8 mouse cellular contexts compared by ENCODE assay signal in genomic region chr4:152126026-152126920, GRCm38 (mm10). TPM values are rescaled to one million over a fixed set of nuclear protein-coding genes. Genes with fewer than 3 reads are reported as not detected.
A peak's percentile ranks its signal among the peaks of the same experiment; 100 is the strongest.
DNase-seq lines count a peak whose midpoint lies in the region; ATAC-seq and TF ChIP-seq lines count a peak whose summit lies in the region.

No protein-coding gene starts in this region.

- no peaks in the 10 kb centered on the region for H3K9me3 ChIP-seq in ES-E14 (ENCODE audit: control insufficient read depth, insufficient read depth, low read depth, low read length)
- H3K9me3 ChIP-seq in heart, embryonic 14.5 days (ENCODE audit: control insufficient read depth, low read length), result no peaks in the 10 kb centered on the region
- H3K9me3 ChIP-seq in liver, embryonic 13.5 days (replicated peaks), result no peaks in the 10 kb centered on the region
- no peaks in the 10 kb centered on the region for H3K9me3 ChIP-seq in stomach, postnatal 0 days (ENCODE audit: control insufficient read depth, low read length)

- H3K27ac ChIP-seq in ES-E14 (ENCODE audit: insufficient read depth, low read depth, low read length, poor library complexity, severe bottlenecking), result no peak overlapping the region
- H3K27ac ChIP-seq in heart, embryonic 14.5 days (replicated peaks in 1 of 2; ENCODE audit: control insufficient read depth in 1 of 2, insufficient read depth in 1 of 2, low read depth in 2 of 2, low read length in 2 of 2), result no peak overlapping the region
- no peak overlapping the region for H3K27ac ChIP-seq in liver, embryonic 13.5 days
- H3K27ac ChIP-seq in stomach, postnatal 0 days (replicated peaks), result no peak overlapping the region

- WGBS in heart, embryonic 14.5 days, result 5% methylated on average over 65 of the region's 65 CpGs
- 10% methylated on average over 65 of the region's 65 CpGs for WGBS in liver, embryonic 13.5 days (ENCODE audit: insufficient replicate concordance)
- 31% methylated on average over 65 of the region's 65 CpGs for WGBS in stomach, postnatal 0 days

- peaks cover 98% of the 10 kb centered on the region for H3K27me3 ChIP-seq in heart, embryonic 14.5 days (ENCODE audit: control insufficient read depth, insufficient read depth, low read length)
- peaks cover 100% of the 10 kb centered on the region for H3K27me3 ChIP-seq in liver, embryonic 13.5 days
- H3K27me3 ChIP-seq in stomach, postnatal 0 days (ENCODE audit: control insufficient read depth, insufficient read depth, low read length), result peaks cover 5% of the 10 kb centered on the region

- H3K36me3 ChIP-seq in ES-E14 (ENCODE audit: control insufficient read depth, insufficient read depth, low read length, poor library complexity, severe bottlenecking), result no peaks in the 10 kb centered on the region
- H3K36me3 ChIP-seq in heart, embryonic 14.5 days (ENCODE audit: control insufficient read depth, insufficient read depth, low read length), result no peaks in the 10 kb centered on the region
- no peaks in the 10 kb centered on the region for H3K36me3 ChIP-seq in liver, embryonic 13.5 days
- no peaks in the 10 kb centered on the region for H3K36me3 ChIP-seq in stomach, postnatal 0 days (ENCODE audit: control insufficient read depth, insufficient read depth, low read length)

- TF ChIP-seq EP300 in stomach, postnatal 0 days (optimal IDR thresholded peaks at IDR 0.05), result no peak

- H3K4me3 ChIP-seq in ES-E14 (ENCODE audit: insufficient read depth in 1 of 2, low read depth in 1 of 2, low read length in 2 of 2, poor library complexity in 1 of 2, severe bottlenecking in 1 of 2), result peak overlapping the region; percentile 22 to 51; a peak in 3 of 4 replicates
- peak overlapping the region; percentile 25 to 26 for H3K4me3 ChIP-seq in heart, embryonic 14.5 days (ENCODE audit: control insufficient read depth in 1 of 2, insufficient read depth in 1 of 2, low read depth in 1 of 2, low read length in 2 of 2)
- peak overlapping the region; percentile 19 for H3K4me3 ChIP-seq in liver, embryonic 13.5 days (replicated peaks)
- H3K4me3 ChIP-seq in stomach, postnatal 0 days (ENCODE audit: low read depth, low read length), result peak overlapping the region; percentile 17

- peak overlapping the region; percentile 63 for H3K4me2 ChIP-seq in heart, embryonic 14.5 days (ENCODE audit: low read length)
- H3K4me2 ChIP-seq in liver, embryonic 13.5 days, result peak overlapping the region; percentile 30
- H3K4me2 ChIP-seq in stomach, postnatal 0 days (replicated peaks; ENCODE audit: low read depth), result peak overlapping the region; percentile 26; the same call in 1 of the 2 replicates

- peak; percentile 6; the same call in 1 of the 2 replicates for TF ChIP-seq CTCF in stomach, postnatal 0 days (IDR thresholded peaks at IDR 0.05; ENCODE audit: low read depth)

- 0 out of 2 replicates have a peak overlapping the region, but pooled peaks have one; percentile 4 for H3K9ac ChIP-seq in ES-E14 (ENCODE audit: insufficient read depth, low read depth, low read length, poor library complexity, severe bottlenecking)
- no peak overlapping the region; the same call in 1 of the 2 replicates for H3K9ac ChIP-seq in heart, embryonic 14.5 days (ENCODE audit: low read length)
- H3K9ac ChIP-seq in liver, embryonic 13.5 days, result no peak overlapping the region
- no peak overlapping the region for H3K9ac ChIP-seq in stomach, postnatal 0 days (ENCODE audit: low read length)

- in situ Hi-C loops in ES-E14 (cut with MboI; ENCODE audit: low sequenced_read_pairs in 2 of 2, unreplicated experiment in 2 of 2), result no loop called here

- peaks cover 0 to 14% of the 10 kb centered on the region in 2 experiments; a peak in 2 of 4 replicates for H3K4me1 ChIP-seq in ES-E14 (ENCODE audit: control insufficient read depth in 2 of 2, insufficient read depth in 2 of 2, low read length in 2 of 2, poor library complexity in 1 of 2)
- H3K4me1 ChIP-seq in heart, embryonic 14.5 days (ENCODE audit: control insufficient read depth in 2 of 2, insufficient read depth in 2 of 2, low read length in 2 of 2), result peaks cover 12 to 32% of the 10 kb centered on the region in 2 experiments; a peak in 3 of 4 replicates
- peaks cover 30% of the 10 kb centered on the region for H3K4me1 ChIP-seq in liver, embryonic 13.5 days (replicated peaks)
- no peaks in the 10 kb centered on the region; the same call in 1 of the 2 replicates for H3K4me1 ChIP-seq in stomach, postnatal 0 days (replicated peaks; ENCODE audit: control insufficient read depth, insufficient read depth)

- peak; percentile 47 for DNase-seq in CD4-positive, CD25-positive, alpha-beta regulatory T cell, adult 2 months (ENCODE audit: low read depth, low spot score)
- no peak for DNase-seq in ES-E14 (ENCODE audit: low read depth, low spot score)
- DNase-seq in liver, embryonic 13.5 days, result no peak
- DNase-seq in stomach, postnatal 0 days (ENCODE audit: low spot score), result no peak
- DNase-seq in adrenal gland, postnatal 10 days, result no peak
- DNase-seq in layer of hippocampus, postnatal 25 days (ENCODE audit: extremely low spot score in 1 of 2, low spot score in 1 of 2), result no peak

- no peak for ATAC-seq in CD4-positive, CD25-positive, alpha-beta regulatory T cell, adult 4 months
- no peak for ATAC-seq in heart, embryonic 14.5 days (ENCODE audit: insufficient number of reproducible peaks, insufficient read depth, low FRiP score, low read depth)
- ATAC-seq in liver, embryonic 13.5 days (ENCODE audit: low read depth), result no peak
- ATAC-seq in stomach, postnatal 0 days (ENCODE audit: low FRiP score, low TSS enrichment), result no peak

TF ChIP-seq in ES-E14, 5 proteins besides CTCF, POLR2A, EP300 and RAD21:
- no peak for TF ChIP-seq CHD2 (IDR thresholded peaks at IDR 0.05; ENCODE audit: low read depth, low read length)
- no peak for TF ChIP-seq MAFK (IDR thresholded peaks at IDR 0.05; ENCODE audit: insufficient read depth, low read depth, low read length)
- TF ChIP-seq HCFC1 (IDR thresholded peaks at IDR 0.05; ENCODE audit: borderline replicate concordance, insufficient read depth, low read length), result no peak
- TF ChIP-seq ZNF384 (IDR thresholded peaks at IDR 0.05; ENCODE audit: low read depth, low read length), result no peak
- TF ChIP-seq ZC3H11A (IDR thresholded peaks at IDR 0.05; ENCODE audit: borderline replicate concordance, low read depth, low read length), result no peak

RNA-seq across cellular contexts. Expression of gene Tnfrsf25, which starts 10.5 kb away (rescaled TPM):
- polyA plus RNA-seq in CD4-positive, CD25-positive, alpha-beta regulatory T cell, adult 4 months (2017; shearing (Covaris generic)), result 100 to 1,000 TPM; 125 to 170 TPM
- 3.8 and 5.7 TPM in 2 replicates for total RNA-seq in ES-E14 (2012; rRNA removed)
- 0.34 and 0.43 TPM in 2 replicates for polyA plus RNA-seq in heart, embryonic 14.5 days (2014; fragmentation: Nextera tagmentation; extraction: Ambion mirVana)
- polyA plus RNA-seq in liver, embryonic 13.5 days (2015; fragmentation: Nextera tagmentation; extraction: Ambion mirVana), result 0.37 and 0.48 TPM in 2 replicates
- 0.49 and 0.96 TPM in 2 replicates for polyA plus RNA-seq in stomach, postnatal 0 days (2015; fragmentation: Nextera tagmentation; extraction: Ambion mirVana)
- total RNA-seq in adrenal gland, postnatal 10 days (2021), result 1 to 10 TPM; 1.9 to 4.3 TPM
- 10 to 100 TPM; 26.4 to 42.6 TPM for total RNA-seq in layer of hippocampus, postnatal 25 days (2021)

RNA-seq across cellular contexts. Expression of gene Espn, which starts 25.9 kb away (rescaled TPM):
- polyA plus RNA-seq in CD4-positive, CD25-positive, alpha-beta regulatory T cell, adult 4 months (2017; shearing (Covaris generic)), result 1 to 10 TPM; 9.5 to 9.9 TPM
- 5.6 and 6.6 TPM in 2 replicates for total RNA-seq in ES-E14 (2012; rRNA removed)
- 0.63 and 0.76 TPM in 2 replicates for polyA plus RNA-seq in heart, embryonic 14.5 days (2014; fragmentation: Nextera tagmentation; extraction: Ambion mirVana)
- polyA plus RNA-seq in liver, embryonic 13.5 days (2015; fragmentation: Nextera tagmentation; extraction: Ambion mirVana), result 1.8 and 2.1 TPM in 2 replicates
- 13.8 and 14.4 TPM in 2 replicates for polyA plus RNA-seq in stomach, postnatal 0 days (2015; fragmentation: Nextera tagmentation; extraction: Ambion mirVana)
- 1 to 10 TPM; 1.2 to 1.3 TPM for total RNA-seq in adrenal gland, postnatal 10 days (2021)
- 1 to 10 TPM; 1.3 to 1.4 TPM for total RNA-seq in layer of hippocampus, postnatal 25 days (2021)

RNA-seq across cellular contexts. Expression of gene Hes2, which starts 32.4 kb away (rescaled TPM):
- not detected for polyA plus RNA-seq in CD4-positive, CD25-positive, alpha-beta regulatory T cell, adult 4 months (2017; shearing (Covaris generic))
- 0.32 and 0.58 TPM in 2 replicates for total RNA-seq in ES-E14 (2012; rRNA removed)
- polyA plus RNA-seq in heart, embryonic 14.5 days (2014; fragmentation: Nextera tagmentation; extraction: Ambion mirVana), result not detected in 2 replicates
- polyA plus RNA-seq in liver, embryonic 13.5 days (2015; fragmentation: Nextera tagmentation; extraction: Ambion mirVana), result 0.06 TPM in 1 of 2 replicates, not detected in the other
- 0.52 and 0.87 TPM in 2 replicates for polyA plus RNA-seq in stomach, postnatal 0 days (2015; fragmentation: Nextera tagmentation; extraction: Ambion mirVana)
- total RNA-seq in adrenal gland, postnatal 10 days (2021), result not detected
- not detected for total RNA-seq in layer of hippocampus, postnatal 25 days (2021)

RNA-seq across cellular contexts. Expression of gene Acot7, which starts 51.7 kb away (rescaled TPM):
- polyA plus RNA-seq in CD4-positive, CD25-positive, alpha-beta regulatory T cell, adult 4 months (2017; shearing (Covaris generic)), result 100 to 1,000 TPM; 108 to 145 TPM
- 38.8 and 51.9 TPM in 2 replicates for total RNA-seq in ES-E14 (2012; rRNA removed)
- polyA plus RNA-seq in heart, embryonic 14.5 days (2014; fragmentation: Nextera tagmentation; extraction: Ambion mirVana), result 62.8 and 72.9 TPM in 2 replicates
- 24.8 and 25.2 TPM in 2 replicates for polyA plus RNA-seq in liver, embryonic 13.5 days (2015; fragmentation: Nextera tagmentation; extraction: Ambion mirVana)
- 51.7 and 55.0 TPM in 2 replicates for polyA plus RNA-seq in stomach, postnatal 0 days (2015; fragmentation: Nextera tagmentation; extraction: Ambion mirVana)
- 10 to 100 TPM; 33.2 to 38.0 TPM for total RNA-seq in adrenal gland, postnatal 10 days (2021)
- 100 to 1,000 TPM; 318 to 353 TPM for total RNA-seq in layer of hippocampus, postnatal 25 days (2021)

RNA-seq across cellular contexts. Expression of gene Plekhg5, which starts 54.0 kb away (rescaled TPM):
- polyA plus RNA-seq in CD4-positive, CD25-positive, alpha-beta regulatory T cell, adult 4 months (2017; shearing (Covaris generic)), result 1 to 10 TPM; 1.7 to 2.4 TPM
- total RNA-seq in ES-E14 (2012; rRNA removed), result 37.3 and 81.4 TPM in 2 replicates
- 8.5 and 8.6 TPM in 2 replicates for polyA plus RNA-seq in heart, embryonic 14.5 days (2014; fragmentation: Nextera tagmentation; extraction: Ambion mirVana)
- 4.9 and 5.1 TPM in 2 replicates for polyA plus RNA-seq in liver, embryonic 13.5 days (2015; fragmentation: Nextera tagmentation; extraction: Ambion mirVana)
- 6.4 and 7.5 TPM in 2 replicates for polyA plus RNA-seq in stomach, postnatal 0 days (2015; fragmentation: Nextera tagmentation; extraction: Ambion mirVana)
- total RNA-seq in adrenal gland, postnatal 10 days (2021), result 10 to 100 TPM; 17.1 to 20.1 TPM
- total RNA-seq in layer of hippocampus, postnatal 25 days (2021), result 100 to 1,000 TPM; 128 to 173 TPM

Comparison
In these comparisons a context has a peak if more than half of its experiments do, and no peak if none do; other contexts are left out.
1. RNA of gene Tnfrsf25, which starts 10.5 kb away (polyA plus RNA-seq): 125 to 170 TPM in CD4-positive, CD25-positive, alpha-beta regulatory T cell, adult 4 months; 0.49 to 0.96 TPM in stomach, postnatal 0 days, 0.34 to 0.43 TPM in heart, embryonic 14.5 days and 0.37 to 0.48 TPM in liver, embryonic 13.5 days; every median in the first group is over 10 times any median in the second.
2. Peak in every context shown above with its lines, with median percentiles within 50 percentile points of each other: H3K4me3 ChIP-seq and H3K4me2 ChIP-seq.